Mouse (Mus musculus): ENCODE data around the gene Fat1.

DNA sequence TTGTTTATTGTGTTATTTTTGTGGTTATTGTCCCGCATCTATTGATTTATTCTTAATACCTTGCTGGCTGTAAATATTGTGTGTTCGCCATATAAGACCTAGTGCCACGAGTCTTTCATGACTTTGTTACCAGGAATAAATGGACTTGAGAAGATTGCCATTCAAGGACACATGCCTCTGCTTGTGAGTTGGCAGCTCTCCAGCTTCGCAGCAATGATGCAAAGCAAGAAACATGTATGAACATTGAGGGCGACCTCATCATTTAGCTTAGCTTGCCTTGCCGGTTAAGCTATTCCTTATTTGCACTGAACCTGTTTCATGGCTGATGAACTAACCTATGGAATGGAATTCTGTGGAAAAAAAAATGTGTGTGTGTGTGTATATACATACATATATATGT is 26.2 kb downstream of the Fat1 start:
- TF ChIP-seq CTCF (IDR thresholded peaks at IDR 0.05 in 2 of 3, conservative IDR thresholded peaks at IDR 0.05 in 1 of 3; ENCODE audit: control insufficient read depth in 1 of 3, insufficient read depth in 1 of 3, low read depth in 2 of 3, low read length in 3 of 3, poor library complexity in 1 of 3, severe bottlenecking in 1 of 3) (no peak), USF2 (IDR thresholded peaks at IDR 0.05; ENCODE audit: borderline replicate concordance in 1 of 2, insufficient read depth in 1 of 2, low read depth in 1 of 2, low read length in 2 of 2) (no peak), HCFC1 (IDR thresholded peaks at IDR 0.05; ENCODE audit: low read depth, low read length) (no peak), MYC (IDR thresholded peaks at IDR 0.05; ENCODE audit: low read depth, low read length) (no peak), USF1 (IDR thresholded peaks at IDR 0.05; ENCODE audit: low read depth, low read length) (no peak), NRF1 (IDR thresholded peaks at IDR 0.05; ENCODE audit: insufficient read depth, low read depth, low read length, poor library complexity, severe bottlenecking) (no peak), TBP (IDR thresholded peaks at IDR 0.05; ENCODE audit: low read depth, low read length) (no peak), POLR2AphosphoS2 (IDR thresholded peaks at IDR 0.05; ENCODE audit: low read length) (no peak), CHD2 (IDR thresholded peaks at IDR 0.05; ENCODE audit: low read length) (no peak)
